Mouse (Mus musculus) stomach, embryonic 16.5 days (tissue): ENCODE measurements around the gene Slc22a2. TPM values are rescaled to one million over a fixed set of nuclear protein-coding genes. Genes with fewer than 3 reads are reported as not detected.

Source experiments
- ATAC-seq: fragments of 200-750 bp; cut with Nextera tagmentation; 2 replicates; pipeline ENCODE4 v1.8.0; 2017; ENCODE audit warnings: moderate number of reproducible peaks, moderate TSS enrichment; ENCODE audit not compliant: insufficient read depth, low FRiP score
- H3K27ac ChIP-seq: fragments of 300-500 bp; sonication (generic); 2 replicates; pipeline ENCODE4 v1.5.1; 2014; ENCODE audit warnings: low read length
- H3K27me3 ChIP-seq: fragments of 300-500 bp; sonication (generic); 2 replicates; pipeline ENCODE4 v1.6.1; 2014; ENCODE audit warnings: low read length, control low read depth, mixed read lengths; ENCODE audit not compliant: control insufficient read depth, insufficient read depth
- H3K36me3 ChIP-seq: fragments of 300-500 bp; sonication (generic); 2 replicates; pipeline ENCODE4 v1.6.1; 2014; ENCODE audit warnings: low read length; ENCODE audit not compliant: control insufficient read depth, insufficient read depth
- H3K4me1 ChIP-seq: fragments of 300-500 bp; sonication (generic); 2 replicates; pipeline ENCODE4 v1.6.1; 2014; ENCODE audit warnings: low read length, control low read depth, mixed read lengths; ENCODE audit not compliant: control insufficient read depth, insufficient read depth
- H3K4me2 ChIP-seq: fragments of 300-500 bp; sonication (generic); 2 replicates; pipeline ENCODE4 v1.6.1; 2014; ENCODE audit warnings: low read depth, low read length, mixed read lengths
- H3K4me3 ChIP-seq: fragments of 300-500 bp; sonication (generic); replicated peaks from 2 replicates; pipeline ENCODE4 v1.5.1; 2014; ENCODE audit warnings: mild to moderate bottlenecking, low read length
- H3K9ac ChIP-seq: fragments of 300-500 bp; sonication (generic); 2 replicates; pipeline ENCODE4 v1.6.1; 2014; ENCODE audit warnings: low read length
- H3K9me3 ChIP-seq: fragments of 300-500 bp; sonication (generic); replicated peaks from 2 replicates; pipeline ENCODE4 v1.6.1; 2016; ENCODE audit warnings: low read length, control low read depth; ENCODE audit not compliant: control insufficient read depth
- WGBS: fragments of 180-500 bp; shearing (Covaris S2); extraction: QIAGEN DNeasy Blood & Tissue Kit; methylation state at CpG from one replicate; pipeline ENCODE4 v1.1.7; 2014; 5-methylcytosine and 5-hydroxymethylcytosine counted together
- polyA plus RNA-seq: library from polyadenylated mRNA; unstranded; fragments of >200 nt; fragmentation: Nextera tagmentation; extraction: Ambion mirVana; gene quantifications from 2 replicates; pipeline ENCODE4 v1.2.1, GENCODE M21; 2015

The Slc22a2 gene
- polyA plus RNA-seq, 1 experiment from 2014 or later, result 0.06 TPM

DNA sequence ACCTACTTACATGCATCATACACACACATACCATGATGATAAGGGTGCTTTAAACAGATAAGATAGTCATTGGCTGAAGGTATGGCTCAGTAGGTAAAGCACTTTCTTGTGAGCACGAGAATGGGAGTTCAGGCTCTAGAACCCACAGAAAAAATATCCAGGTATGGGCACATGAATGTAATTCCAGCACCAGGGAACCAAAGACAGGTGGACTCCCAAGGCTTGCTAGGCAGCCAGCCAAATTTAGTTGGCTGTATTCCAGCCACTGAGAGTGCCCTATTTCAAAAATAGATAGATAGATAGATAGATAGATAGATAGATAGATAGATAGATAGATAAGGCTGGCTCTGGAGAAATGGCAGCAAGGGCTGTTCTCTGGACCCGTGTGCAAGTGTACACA is 1.4 kb downstream of the Slc22a2 start:
- Histone ChIP-seq H3K27me3 (no peaks in the 10 kb centered on the region), H3K4me1 (0 out of 2 replicates have a peak, but pooled peaks cover 2% of the 10 kb centered on the region), H3K36me3 (no peaks in the 10 kb centered on the region), H3K9ac (no peak overlapping the region), H3K4me2 (no peak overlapping the region), H3K9me3 (no peaks in the 10 kb centered on the region), H3K4me3 (no peak overlapping the region), H3K27ac (no peak overlapping the region)
- no peak for ATAC-seq
- 88% methylated on average over 2 of the region's 2 CpGs for WGBS

DNA sequence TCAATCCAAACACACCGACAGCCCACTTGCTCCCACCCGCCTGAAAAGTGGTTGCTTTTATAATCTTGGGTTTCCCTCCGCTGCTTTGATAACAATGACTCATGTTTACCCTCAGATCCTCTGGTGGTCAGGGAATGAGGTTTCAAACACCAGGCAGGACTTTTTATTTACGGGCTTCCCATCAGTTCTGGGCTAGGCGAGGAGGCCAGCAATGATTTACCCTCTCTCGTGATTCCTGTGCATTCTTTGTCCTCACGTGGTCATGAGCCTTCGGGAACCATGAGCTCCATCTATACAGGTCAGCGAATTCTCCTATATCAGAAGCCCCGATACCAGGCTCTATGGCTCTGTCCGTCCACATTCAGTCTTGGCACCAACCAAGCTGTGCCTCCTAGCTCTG is 3.0 kb downstream of the Slc22a2 start:
- Histone ChIP-seq H3K9ac (no peak overlapping the region), H3K4me2 (no peak overlapping the region), H3K4me1 (0 out of 2 replicates have a peak, but pooled peaks cover 2% of the 10 kb centered on the region), H3K9me3 (no peaks in the 10 kb centered on the region), H3K27ac (no peak overlapping the region), H3K4me3 (no peak overlapping the region), H3K27me3 (no peaks in the 10 kb centered on the region), H3K36me3 (no peaks in the 10 kb centered on the region)
- WGBS, result 43% methylated on average over 11 of the region's 11 CpGs
- no peak for ATAC-seq

GRCm38 (mm10) chr17:12588801-12589247 is 4.9 kb downstream of the Slc22a2 start:
- Histone ChIP-seq H3K9me3 (no peaks in the 10 kb centered on the region), H3K4me1 (0 out of 2 replicates have a peak, but pooled peaks cover under 1% of the 10 kb centered on the region), H3K27me3 (no peaks in the 10 kb centered on the region), H3K4me3 (no peak overlapping the region), H3K4me2 (no peak overlapping the region), H3K27ac (no peak overlapping the region), H3K36me3 (no peaks in the 10 kb centered on the region), H3K9ac (no peak overlapping the region)
- 0 out of 2 replicates have a peak, but pooled peaks have one; percentile 53 for ATAC-seq
- WGBS, result 49% methylated on average over 9 of the region's 9 CpGs

DNA sequence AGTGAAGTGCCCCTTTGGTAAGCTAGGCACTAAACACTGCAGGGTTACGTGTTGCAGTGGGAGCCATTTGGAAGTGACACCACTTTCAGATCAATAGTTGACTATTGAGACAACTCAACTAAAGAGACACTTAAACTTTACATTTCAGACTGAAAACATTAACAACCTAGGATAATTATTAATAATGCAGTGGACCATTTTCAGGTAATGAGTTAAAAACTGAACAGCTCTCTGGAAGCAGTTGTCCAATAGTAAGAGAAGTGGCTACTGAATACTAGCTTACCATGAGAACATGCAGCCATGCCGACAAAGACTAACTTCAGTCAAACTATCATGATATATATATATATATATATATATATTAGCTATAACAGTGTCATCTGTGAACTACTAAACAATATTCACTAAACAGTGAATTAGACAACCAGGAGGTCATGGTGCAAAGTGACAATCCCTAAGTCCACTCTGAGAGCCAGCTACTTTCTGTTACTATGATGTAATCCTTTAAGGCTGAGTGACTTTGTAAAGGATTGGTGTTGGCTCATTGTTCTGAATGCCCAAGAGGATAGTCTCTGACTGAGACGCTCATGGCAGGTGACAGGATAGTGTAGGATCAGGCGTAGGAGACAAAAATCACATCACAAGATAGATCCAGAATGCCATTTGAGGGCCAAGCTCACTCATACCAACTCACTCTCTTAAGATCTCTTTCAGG is 7.1 kb downstream of the Slc22a2 start:
- Histone ChIP-seq H3K9me3 (no peaks in the 10 kb centered on the region), H3K4me1 (no peaks in the 10 kb centered on the region), H3K4me2 (no peak overlapping the region), H3K4me3 (no peak overlapping the region), H3K9ac (no peak overlapping the region), H3K27ac (no peak overlapping the region), H3K27me3 (no peaks in the 10 kb centered on the region), H3K36me3 (no peaks in the 10 kb centered on the region)
- 88% methylated on average over 4 of the region's 4 CpGs for WGBS
- no peak for ATAC-seq

DNA sequence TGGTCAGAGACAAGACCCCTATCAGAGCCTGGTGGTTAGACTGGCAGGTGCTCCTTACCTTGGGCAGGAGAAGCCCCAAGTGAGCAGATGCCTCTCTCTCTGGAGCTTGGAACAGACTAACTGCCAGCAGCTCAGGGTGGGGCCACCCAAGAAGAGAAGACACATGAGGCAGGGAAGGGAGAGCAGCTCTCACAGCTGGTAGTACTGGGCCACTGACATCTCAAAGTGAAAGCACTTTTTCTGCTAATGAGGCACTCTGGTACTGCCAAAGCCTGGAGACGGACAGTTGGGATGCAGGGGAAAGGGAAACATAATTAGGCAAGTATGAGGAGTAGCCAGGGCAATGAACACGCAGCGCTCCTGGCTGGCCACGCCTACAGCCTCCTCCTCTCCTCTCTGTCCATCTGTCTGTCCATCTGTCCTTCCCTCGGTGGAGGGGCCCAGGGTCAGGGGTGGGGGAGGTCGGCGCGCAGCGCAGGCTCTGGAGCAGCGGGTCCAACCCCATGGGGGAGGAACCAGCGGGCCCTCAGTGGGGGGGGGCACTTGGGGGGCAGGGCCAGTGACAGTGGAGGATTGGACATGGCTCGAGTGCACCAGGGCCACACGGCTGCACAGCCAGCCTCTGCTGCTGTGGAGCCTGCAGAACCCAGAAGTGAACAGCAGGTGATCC is 12.0 kb downstream of the Slc22a2 start:
- H3K4me1 ChIP-seq, result no peaks in the 10 kb centered on the region
- no peak overlapping the region for H3K4me2 ChIP-seq
- WGBS, result 83% methylated on average over 13 of the region's 13 CpGs
- H3K9ac ChIP-seq, result no peak overlapping the region
- no peak overlapping the region for H3K27ac ChIP-seq
- no peaks in the 10 kb centered on the region; the same call in 1 of the 2 replicates for H3K9me3 ChIP-seq
- H3K27me3 ChIP-seq, result no peaks in the 10 kb centered on the region
- H3K36me3 ChIP-seq, result no peaks in the 10 kb centered on the region
- ATAC-seq, result no peak
- no peak overlapping the region for H3K4me3 ChIP-seq

DNA sequence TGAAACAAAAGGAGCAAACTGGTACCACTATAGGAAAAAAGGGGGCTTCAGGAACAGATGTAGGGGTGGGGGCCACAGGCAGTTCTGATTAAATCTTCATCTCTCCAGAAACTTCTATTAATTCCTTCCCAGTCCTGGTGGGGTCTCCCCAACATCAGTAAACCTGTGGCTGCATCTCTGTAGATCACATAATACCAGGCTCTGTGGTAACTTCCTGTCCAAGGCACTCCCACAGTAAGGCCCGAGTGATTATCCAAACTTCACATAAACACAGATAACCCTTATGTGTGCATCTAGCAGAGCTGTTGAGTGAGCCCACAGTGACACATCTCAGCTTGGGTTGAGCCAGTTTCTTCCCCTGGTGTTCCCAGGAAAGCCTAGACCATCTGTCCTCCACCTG is 22.7 kb downstream of the Slc22a2 start:
- H3K36me3 ChIP-seq, result no peaks in the 10 kb centered on the region
- no peak overlapping the region for H3K4me2 ChIP-seq
- 7% methylated on average over 1 of the region's 1 CpGs for WGBS
- no peak overlapping the region for H3K27ac ChIP-seq
- ATAC-seq, result no peak
- no peaks in the 10 kb centered on the region for H3K9me3 ChIP-seq
- H3K27me3 ChIP-seq, result no peaks in the 10 kb centered on the region
- H3K4me1 ChIP-seq, result no peaks in the 10 kb centered on the region
- no peak overlapping the region for H3K9ac ChIP-seq
- H3K4me3 ChIP-seq, result no peak overlapping the region

DNA sequence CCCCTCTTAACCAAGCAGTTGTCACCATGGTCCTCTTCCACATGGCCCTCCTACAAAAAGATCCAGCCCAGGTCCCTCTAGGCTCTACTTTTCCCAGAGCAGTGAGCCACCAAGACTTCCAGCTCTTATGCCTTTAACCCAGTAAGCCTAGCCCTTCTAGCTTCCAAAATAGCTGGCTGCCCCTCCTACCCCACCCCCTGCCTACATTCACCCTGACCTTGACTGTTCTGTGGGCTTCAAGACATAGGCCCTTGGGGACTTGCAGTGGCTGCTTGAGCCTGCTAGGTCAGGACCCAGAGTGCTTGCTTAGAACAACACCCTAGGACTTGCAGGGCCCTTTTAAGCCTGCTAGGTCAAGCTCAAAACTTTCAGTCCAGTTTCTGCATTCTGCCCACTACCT is 23.3 kb downstream of the Slc22a2 start:
- no peak for ATAC-seq
- H3K9ac ChIP-seq, result no peak overlapping the region
- no peak overlapping the region for H3K4me3 ChIP-seq
- H3K4me1 ChIP-seq, result no peaks in the 10 kb centered on the region
- no peak overlapping the region for H3K27ac ChIP-seq
- no peaks in the 10 kb centered on the region for H3K36me3 ChIP-seq
- H3K27me3 ChIP-seq, result no peaks in the 10 kb centered on the region
- no peak overlapping the region for H3K4me2 ChIP-seq
- no peaks in the 10 kb centered on the region for H3K9me3 ChIP-seq

- H3K9ac ChIP-seq, result no peak overlapping the region
- no peaks in the 10 kb centered on the region for H3K4me1 ChIP-seq
- no peak overlapping the region for H3K4me2 ChIP-seq
- no peak overlapping the region for H3K27ac ChIP-seq
- WGBS, result 81% methylated on average over 15 of the region's 15 CpGs
- no peaks in the 10 kb centered on the region for H3K9me3 ChIP-seq
- no peak overlapping the region for H3K4me3 ChIP-seq
- ATAC-seq, result no peak
- H3K36me3 ChIP-seq, result no peaks in the 10 kb centered on the region
- H3K27me3 ChIP-seq, result no peaks in the 10 kb centered on the region
These were observed 30.8 kb downstream of the Slc22a2 start for GRCm38 (mm10) chr17:12614511-12615385.

DNA sequence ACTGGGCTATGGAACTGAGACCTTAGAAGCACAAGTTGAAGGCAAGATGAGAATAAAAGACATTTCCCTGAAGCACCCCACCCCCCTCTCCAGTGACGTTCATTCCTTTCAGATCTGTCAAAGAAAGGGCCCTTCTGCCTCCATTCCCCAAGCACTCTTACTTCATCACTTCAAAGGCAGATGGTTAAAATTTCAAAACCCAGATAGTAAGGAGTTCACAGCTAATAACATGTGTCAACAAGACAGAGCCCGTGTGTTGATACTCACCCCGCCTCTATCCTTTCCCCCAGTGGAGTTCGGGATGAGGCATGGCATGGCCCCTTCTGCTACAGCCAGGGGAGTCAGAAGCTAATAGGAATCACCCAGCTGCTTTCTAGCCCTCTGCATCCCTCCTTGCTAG is 31.5 kb downstream of the Slc22a2 start:
- Histone ChIP-seq H3K27ac (no peak overlapping the region), H3K4me3 (no peak overlapping the region), H3K9ac (no peak overlapping the region), H3K4me1 (no peaks in the 10 kb centered on the region), H3K36me3 (no peaks in the 10 kb centered on the region), H3K27me3 (no peaks in the 10 kb centered on the region), H3K9me3 (no peaks in the 10 kb centered on the region), H3K4me2 (no peak overlapping the region)
- WGBS, result 43% methylated on average over 4 of the region's 4 CpGs
- ATAC-seq, result no peak
